Mouse (Mus musculus): ENCODE data around the gene Ap3b2.
"Not testable (repeated sequence)": the region's sequence is repeated elsewhere in the genome, so short reads cannot be mapped to it uniquely, and the experiment has no call there.

The Ap3b2 gene

DNA sequence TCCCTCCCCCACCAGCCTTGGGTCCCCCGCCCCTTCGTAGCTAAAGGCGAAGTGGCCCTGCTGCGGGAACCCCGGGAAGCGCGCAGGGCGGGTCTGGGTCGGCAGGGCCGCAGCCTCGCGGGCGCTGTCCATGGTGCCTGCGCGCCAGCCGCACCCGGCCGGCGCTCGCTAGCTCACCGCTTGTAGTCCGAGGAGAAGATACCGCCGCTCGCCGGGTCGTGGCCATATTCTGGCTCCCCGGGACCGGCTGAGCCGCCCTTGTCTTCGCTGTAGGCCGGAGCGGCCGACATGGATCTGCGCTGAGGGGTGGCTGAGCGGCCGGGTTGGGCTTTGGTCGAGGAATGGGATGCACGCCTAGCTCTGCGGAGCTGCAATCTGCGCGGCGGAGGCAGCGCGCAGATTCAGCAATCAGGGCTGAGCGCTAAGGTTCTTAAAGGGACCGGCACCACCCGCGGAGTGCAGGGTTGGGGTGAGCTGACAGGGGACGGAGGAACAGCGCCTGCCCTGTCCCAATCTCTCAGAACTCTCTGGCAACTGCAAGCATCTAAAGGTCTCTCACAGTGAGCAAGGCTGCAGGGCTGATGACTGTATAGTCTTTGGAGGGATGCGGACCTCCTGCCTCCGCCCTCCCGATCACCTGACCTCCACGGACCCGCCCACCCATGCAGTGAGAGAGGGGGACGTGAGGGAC, at the start of gene Ap3b2:
Gene Ap3b2, minus strand, starts transcription at position 595 of the 691 bp plus-strand sequence.
- peak; percentile 29 to 60 for DNase-seq (ENCODE audit: low spot score in 2 of 2)

- no peak for DNase-seq (ENCODE audit: low spot score in 2 of 2)
These were observed 49.2 kb upstream of the Ap3b2 start for GRCm38 (mm10) chr7:81542934-81543333.

- no peak for DNase-seq (ENCODE audit: low spot score in 2 of 2)
These were observed 48.3 kb upstream of the Ap3b2 start for GRCm38 (mm10) chr7:81541924-81542524.

GRCm38 (mm10) chr7:81540999-81541398, 47.3 kb upstream of the Ap3b2 start:
- DNase-seq (ENCODE audit: low spot score in 2 of 2), result no peak

- DNase-seq (ENCODE audit: low spot score in 2 of 2), result no peak
These were observed 45.8 kb upstream of the Ap3b2 start for GRCm38 (mm10) chr7:81539565-81539964.

DNA sequence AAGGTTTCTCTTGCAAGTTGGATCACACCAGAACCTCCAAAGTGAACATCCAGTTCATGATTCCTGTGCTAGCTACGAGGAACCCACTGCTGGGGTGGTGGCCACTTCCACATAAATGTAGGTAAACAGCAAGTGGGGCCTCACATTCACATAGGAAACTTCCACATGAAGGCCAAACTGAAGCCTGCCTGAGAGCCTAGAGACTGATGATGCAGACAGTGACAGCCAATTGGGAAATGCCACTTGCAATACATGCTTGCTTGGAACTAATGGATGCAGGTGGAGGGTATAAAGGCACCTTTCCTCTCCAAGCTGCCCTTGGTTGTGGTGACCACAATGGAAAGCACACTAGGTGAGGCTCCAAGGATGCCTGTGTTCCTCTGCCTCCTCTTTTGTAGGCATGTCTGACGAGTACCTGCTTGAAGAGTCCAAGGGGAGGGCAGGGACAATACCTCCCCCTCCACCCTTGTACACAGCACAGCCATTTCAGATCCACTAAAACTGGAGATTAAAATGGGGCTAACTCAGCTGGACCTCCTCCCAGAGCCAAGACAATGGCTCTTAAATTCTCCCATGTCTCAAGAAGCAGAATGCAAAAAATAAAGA, 44.4 kb upstream of the Ap3b2 start:
- DNase-seq (ENCODE audit: low spot score in 2 of 2), result no peak

DNA sequence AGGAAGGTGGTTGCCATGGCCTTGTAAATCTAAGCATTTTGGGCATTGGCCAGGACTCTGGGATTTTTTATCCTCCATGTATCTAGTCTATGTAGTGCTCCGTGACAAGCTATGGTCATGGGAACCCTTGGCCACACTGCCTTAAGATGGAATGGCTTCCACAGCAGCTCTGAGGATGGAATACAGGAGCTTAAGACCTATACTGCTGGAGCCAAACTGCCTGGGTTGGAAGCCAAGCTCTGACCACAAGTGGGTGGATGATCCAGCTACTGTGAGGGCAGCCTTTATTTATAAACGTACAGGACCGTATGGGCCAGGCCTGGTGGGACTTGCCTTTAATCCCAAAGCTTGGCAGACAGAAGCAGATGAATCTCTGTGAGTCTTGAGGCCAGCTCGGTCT, 42.8 kb upstream of the Ap3b2 start:
- DNase-seq (ENCODE audit: low spot score in 2 of 2), result no peak

- no peak for DNase-seq (ENCODE audit: low spot score in 2 of 2)
These were observed 37.7 kb upstream of the Ap3b2 start for GRCm38 (mm10) chr7:81531462-81531861.

GRCm38 (mm10) chr7:81528918-81529317, 35.2 kb upstream of the Ap3b2 start:
- DNase-seq (ENCODE audit: low spot score in 2 of 2), result no peak

- DNase-seq (ENCODE audit: low spot score in 2 of 2), result no peak
These were observed 29.9 kb upstream of the Ap3b2 start for GRCm38 (mm10) chr7:81523663-81524017.

DNA sequence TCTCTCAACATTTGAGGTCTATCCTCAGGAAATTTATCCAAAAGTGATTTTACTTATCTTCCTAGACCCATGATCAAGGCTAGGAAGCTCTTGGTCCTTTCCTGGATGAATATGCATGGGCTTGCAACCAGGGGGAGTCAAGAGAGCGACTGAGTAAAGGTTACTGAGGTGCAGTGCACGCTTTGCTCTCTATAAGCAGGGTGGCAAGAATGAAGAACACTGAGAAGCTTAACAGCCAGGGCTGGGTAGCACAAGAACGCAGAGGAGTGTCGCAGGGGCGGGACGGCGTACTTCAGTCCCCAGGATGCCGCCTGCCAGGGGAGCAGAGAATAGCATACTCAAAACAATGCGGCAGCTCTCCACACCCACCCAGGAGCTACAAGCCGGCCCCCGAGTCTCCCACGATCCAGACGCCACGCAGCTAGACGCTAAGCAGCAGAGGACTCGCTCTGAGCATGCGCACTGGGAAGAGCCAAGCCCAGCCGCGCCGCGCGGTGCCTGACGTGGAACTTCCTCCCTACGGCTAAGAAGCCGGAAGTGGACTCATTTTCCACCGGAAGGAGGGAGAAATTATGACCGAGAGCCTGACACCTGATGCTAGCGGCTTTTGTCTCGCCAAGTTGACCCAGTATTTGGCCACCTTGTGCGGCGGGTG, 29.4 kb upstream of the Ap3b2 start:
- DNase-seq (ENCODE audit: low spot score in 2 of 2), result peak; percentile 72 to 85

DNA sequence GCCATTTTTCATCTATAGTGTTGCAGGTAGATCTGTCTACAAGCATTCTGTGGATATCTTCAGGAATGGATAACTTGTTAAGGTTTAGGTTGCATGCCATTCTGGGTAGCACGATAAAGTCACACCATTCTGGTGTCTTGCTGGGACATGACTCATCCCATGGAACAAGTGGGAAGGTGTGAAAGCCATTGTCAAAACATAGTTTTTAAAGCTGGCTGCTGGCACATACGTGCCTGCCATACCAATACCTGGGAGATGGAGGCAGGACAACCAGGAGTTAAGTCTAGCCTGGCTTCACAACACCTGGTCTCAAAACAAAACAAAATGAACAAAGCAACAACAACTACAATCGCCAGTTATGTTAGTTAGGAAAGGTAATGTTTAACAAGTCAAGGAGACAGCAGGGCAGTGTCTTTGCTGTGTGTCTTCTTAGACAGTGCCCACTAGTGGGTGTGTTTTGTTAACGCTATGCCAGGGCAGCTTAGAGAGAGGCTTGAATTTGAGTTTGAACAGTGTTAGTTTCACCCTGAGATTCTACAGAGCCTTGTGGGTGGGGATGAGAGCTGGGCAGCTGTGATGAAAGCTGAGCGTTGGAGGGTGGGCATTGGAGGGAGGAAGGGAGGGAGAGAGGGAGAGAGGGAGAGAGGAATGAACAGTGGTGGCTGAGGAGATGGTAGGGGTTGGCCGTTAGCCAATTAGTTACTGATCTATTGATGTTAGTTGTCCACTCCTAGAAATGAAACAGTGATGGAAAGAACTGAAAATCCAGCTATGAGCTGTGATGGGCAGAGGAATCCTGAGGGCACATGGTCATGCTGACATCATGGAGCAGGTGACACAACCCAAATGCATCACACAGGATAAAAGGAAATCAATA, 22.7 kb upstream of the Ap3b2 start:
- DNase-seq (ENCODE audit: low spot score in 2 of 2), result no peak

DNA sequence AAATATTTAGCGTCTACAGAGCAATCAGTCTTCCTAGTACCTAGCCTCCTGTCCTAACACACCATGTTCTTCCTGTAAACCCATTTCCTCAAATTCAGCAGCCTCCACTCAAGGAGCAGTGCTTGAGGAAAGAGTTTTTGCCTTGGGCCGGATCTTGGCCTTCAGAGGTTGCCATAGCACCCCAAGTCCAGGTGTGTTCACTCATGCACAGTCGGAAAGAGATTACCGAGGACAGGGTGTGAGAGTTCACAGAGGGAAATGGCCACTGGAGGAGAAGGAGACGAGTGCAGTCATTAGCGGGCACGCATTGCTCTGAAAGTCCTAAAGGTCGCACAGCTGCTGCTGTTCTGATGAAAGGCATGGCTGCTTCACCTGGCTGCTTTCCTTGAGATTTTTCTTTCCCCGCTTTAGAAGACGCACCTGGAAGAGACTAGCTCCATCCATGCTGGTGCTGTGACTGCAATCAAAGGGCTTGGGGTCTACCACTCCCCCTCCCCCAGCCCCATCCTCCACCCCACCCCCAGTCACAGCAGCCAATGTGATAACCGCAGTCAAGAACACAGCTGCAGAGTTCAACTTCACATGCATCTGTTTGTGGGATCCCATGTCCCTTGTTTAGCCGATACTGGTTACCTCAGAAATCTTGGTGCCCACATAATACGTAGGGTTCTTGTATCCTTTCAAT, 21.3 kb upstream of the Ap3b2 start:
- no peak for DNase-seq (ENCODE audit: low spot score in 2 of 2)

GRCm38 (mm10) chr7:81501050-81501449, 7.3 kb upstream of the Ap3b2 start:
- no peak for DNase-seq (ENCODE audit: low spot score in 2 of 2)

GRCm38 (mm10) chr7:81498181-81498580, 4.5 kb upstream of the Ap3b2 start, which contains the start of gene BC048679:
Gene BC048679, minus strand, starts transcription at chr7:81498281.
- no peak for DNase-seq (ENCODE audit: low spot score in 2 of 2)

- no peak for DNase-seq (ENCODE audit: low spot score in 2 of 2)
These were observed 3.4 kb upstream of the Ap3b2 start for GRCm38 (mm10) chr7:81497171-81497570.

GRCm38 (mm10) chr7:81492628-81493027, 1.1 kb downstream of the Ap3b2 start:
- DNase-seq (ENCODE audit: low spot score in 2 of 2), result no peak

- no peak for DNase-seq (ENCODE audit: low spot score in 2 of 2)
These were observed 4.1 kb downstream of the Ap3b2 start for GRCm38 (mm10) chr7:81489649-81490048.

GRCm38 (mm10) chr7:81480800-81481199, 12.9 kb downstream of the Ap3b2 start:
- DNase-seq (ENCODE audit: low spot score in 2 of 2), result no peak

DNA sequence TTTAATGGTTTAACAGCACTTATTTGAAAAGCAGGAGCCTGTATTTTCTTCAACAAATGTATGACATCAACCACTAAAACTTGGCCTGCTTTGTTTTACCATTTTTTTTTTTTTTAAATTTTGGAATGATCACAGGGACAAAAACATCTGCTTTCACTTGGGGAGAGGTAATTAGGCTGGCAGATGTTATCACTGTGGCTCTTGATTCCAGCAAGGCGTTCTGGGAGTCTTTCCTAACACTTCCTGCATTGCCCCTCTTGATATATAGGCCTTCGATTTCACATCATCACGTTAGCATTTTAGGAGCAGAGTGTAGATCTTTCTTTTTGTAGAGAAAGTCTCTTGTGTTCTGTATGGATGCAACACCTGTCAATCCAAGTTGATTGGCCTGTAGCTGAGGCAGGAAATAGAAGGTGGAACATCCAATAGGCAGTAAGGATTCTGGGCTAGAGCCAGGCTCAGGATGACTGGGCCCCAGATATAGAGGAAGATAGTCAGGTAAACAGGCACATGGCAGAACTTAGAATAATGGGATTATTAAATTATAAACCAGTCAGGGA, 14.1 kb downstream of the Ap3b2 start:
- DNase-seq (ENCODE audit: low spot score in 2 of 2), result no peak

DNA sequence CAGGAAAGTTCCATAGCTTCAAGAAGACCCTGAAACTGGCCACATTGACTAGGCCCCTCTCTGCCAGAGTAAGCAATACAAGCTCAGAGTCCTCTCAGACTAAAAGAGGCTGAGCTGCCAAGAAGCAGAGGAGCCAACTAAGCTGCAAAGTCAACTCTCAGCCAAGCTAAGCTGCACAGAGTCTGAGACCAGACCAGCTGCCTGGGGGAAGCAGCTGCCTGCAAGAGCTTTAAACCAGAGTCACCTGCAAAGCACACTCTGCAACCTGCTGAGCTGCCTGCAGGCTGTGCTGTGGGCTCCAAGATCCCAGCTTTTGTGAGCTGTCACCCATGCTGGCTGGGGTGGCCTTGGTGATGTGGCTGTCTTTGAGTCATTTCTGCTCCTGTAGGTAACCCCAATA, 15.5 kb downstream of the Ap3b2 start:
- not testable (repeated sequence) for DNase-seq (ENCODE audit: low spot score in 2 of 2)
